Mouse (Mus musculus) liver, postnatal 0 days (tissue): ENCODE measurements around the gene Kat8.

Experiments used
- CTCF ChIP-seq: sonication (generic); IDR thresholded peaks from 2 replicates; pipeline ENCODE4 v1.5.1; 2016; ENCODE audit warnings: antibody characterized with exemption, low read depth
- EP300 ChIP-seq: IDR thresholded peaks from 2 replicates; pipeline ENCODE4 v1.6.1; 2016; ENCODE audit warnings: antibody characterized with exemption, low read depth, mild to moderate bottlenecking

- TF ChIP-seq CTCF (peak; percentile 68), EP300 (peak; percentile 23; the same call in 1 of the 2 replicates)
These were observed 16.9 kb upstream of the Kat8 start, which contains the start of the genes Gm21974 and Vkorc1 for GRCm38 (mm10) chr7:127895442-127895841.
